Mouse (Mus musculus) frontal cortex, adult (tissue): ENCODE measurements around the gene Tnfrsf23.
A peak's percentile ranks its signal among the peaks of the same experiment; 100 is the strongest.
"Not testable (repeated sequence)": the region's sequence is repeated elsewhere in the genome, so short reads cannot be mapped to it uniquely, and the experiment has no call there.

ENCODE experiments used
- ATAC-seq: cut with Nextera tagmentation; 2 replicates; pipeline ENCODE4 v1.9.2; 2017; ENCODE audit warnings: mild to moderate bottlenecking, moderate library complexity, mixed read lengths; ENCODE audit not compliant: low TSS enrichment

Tnfrsf23 gene

GRCm38 (mm10) chr7:143685359-143686067 lies at the start of gene Tnfrsf23:
Gene Tnfrsf23, minus strand, starts transcription at chr7:143685872.
- peak; percentile 99 for ATAC-seq

GRCm38 (mm10) chr7:143733746-143734145 lies 48.1 kb upstream of the Tnfrsf23 start:
- peak; percentile 64; the same call in 1 of the 2 replicates for ATAC-seq

GRCm38 (mm10) chr7:143729886-143730285 lies 44.2 kb upstream of the Tnfrsf23 start:
- no peak for ATAC-seq

- no peak for ATAC-seq
These were observed 40.7 kb upstream of the Tnfrsf23 start for GRCm38 (mm10) chr7:143726396-143726795.

GRCm38 (mm10) chr7:143723841-143724240 lies 38.2 kb upstream of the Tnfrsf23 start:
- no peak for ATAC-seq

GRCm38 (mm10) chr7:143722646-143723045 lies 37.0 kb upstream of the Tnfrsf23 start:
- ATAC-seq = peak; percentile 83

GRCm38 (mm10) chr7:143717811-143718210 lies 32.1 kb upstream of the Tnfrsf23 start:
- no peak for ATAC-seq

- ATAC-seq = no peak
These were observed 27.7 kb upstream of the Tnfrsf23 start for GRCm38 (mm10) chr7:143713421-143713820.

GRCm38 (mm10) chr7:143712771-143713348 lies 27.2 kb upstream of the Tnfrsf23 start:
- no peak for ATAC-seq

- no peak for ATAC-seq
These were observed 26.4 kb upstream of the Tnfrsf23 start for GRCm38 (mm10) chr7:143712023-143712422.

- ATAC-seq = no peak
These were observed 25.7 kb upstream of the Tnfrsf23 start for GRCm38 (mm10) chr7:143711381-143711780.

GRCm38 (mm10) chr7:143709395-143709794 lies 23.7 kb upstream of the Tnfrsf23 start:
- no peak for ATAC-seq

GRCm38 (mm10) chr7:143706697-143707438 lies 21.2 kb upstream of the Tnfrsf23 start:
- peak; percentile 97 for ATAC-seq

- no peak for ATAC-seq
These were observed 10.5 kb upstream of the Tnfrsf23 start for GRCm38 (mm10) chr7:143696140-143696539.

- ATAC-seq = no peak
These were observed 8.9 kb upstream of the Tnfrsf23 start for GRCm38 (mm10) chr7:143694550-143694949.

- ATAC-seq = no peak
These were observed 7.3 kb upstream of the Tnfrsf23 start for GRCm38 (mm10) chr7:143692746-143693510.

GRCm38 (mm10) chr7:143691909-143692308 lies 6.2 kb upstream of the Tnfrsf23 start:
- no peak for ATAC-seq

GRCm38 (mm10) chr7:143691181-143691580 lies 5.5 kb upstream of the Tnfrsf23 start:
- no peak for ATAC-seq

GRCm38 (mm10) chr7:143689946-143690345 lies 4.3 kb upstream of the Tnfrsf23 start:
- ATAC-seq = no peak

GRCm38 (mm10) chr7:143689481-143689880 lies 3.8 kb upstream of the Tnfrsf23 start:
- ATAC-seq = no peak

GRCm38 (mm10) chr7:143686676-143687075 lies 1.0 kb upstream of the Tnfrsf23 start:
- not testable (repeated sequence) for ATAC-seq

GRCm38 (mm10) chr7:143686191-143686590 lies 519 bp upstream of the Tnfrsf23 start:
- ATAC-seq = not testable (repeated sequence)
